Mouse (Mus musculus): ENCODE measurements around the gene Dcxr.

Gene Dcxr

DNA sequence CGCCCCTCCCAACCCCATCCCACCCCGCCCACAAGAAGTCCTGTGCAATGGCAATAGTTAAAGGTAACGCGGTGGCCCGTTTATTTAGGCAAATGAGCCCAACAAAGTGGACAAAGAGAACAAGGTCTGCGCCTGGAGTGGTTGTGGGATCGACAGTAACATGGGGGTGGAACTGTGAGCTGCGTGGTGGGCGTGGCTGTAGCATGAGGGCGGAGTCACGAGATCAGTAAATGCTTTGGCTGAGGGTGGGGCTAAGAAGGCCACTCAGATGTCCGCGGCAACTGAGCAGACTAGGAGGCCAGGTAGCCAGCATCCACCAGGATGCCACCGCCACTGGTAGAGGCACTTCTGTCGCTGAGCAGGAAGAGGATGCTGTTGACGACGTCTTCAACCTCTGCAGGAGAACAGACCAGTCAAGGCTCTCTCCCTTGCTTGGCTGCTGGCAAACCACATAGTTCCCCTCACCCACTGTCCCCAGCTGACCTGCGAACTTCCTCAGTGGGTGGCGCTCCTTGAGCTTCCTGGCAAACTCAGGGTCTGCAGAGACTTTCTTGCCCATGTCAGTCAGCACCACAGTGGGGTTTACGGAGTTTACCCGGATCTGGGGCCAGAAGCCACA lies 2.5 kb upstream of the Dcxr start:
- DNase-seq, result peak; percentile 82

- no peak for DNase-seq
Observed at GRCm38 (mm10) chr11:120728530-120729240, 1.6 kb upstream of the Dcxr start.

GRCm38 (mm10) chr11:120727564-120727963 lies 483 bp upstream of the Dcxr start:
- DNase-seq, result peak in 1 of 2 experiments; percentile 8

- DNase-seq, result no peak
Observed at GRCm38 (mm10) chr11:120726243-120727168, 575 bp downstream of the Dcxr start.

DNA sequence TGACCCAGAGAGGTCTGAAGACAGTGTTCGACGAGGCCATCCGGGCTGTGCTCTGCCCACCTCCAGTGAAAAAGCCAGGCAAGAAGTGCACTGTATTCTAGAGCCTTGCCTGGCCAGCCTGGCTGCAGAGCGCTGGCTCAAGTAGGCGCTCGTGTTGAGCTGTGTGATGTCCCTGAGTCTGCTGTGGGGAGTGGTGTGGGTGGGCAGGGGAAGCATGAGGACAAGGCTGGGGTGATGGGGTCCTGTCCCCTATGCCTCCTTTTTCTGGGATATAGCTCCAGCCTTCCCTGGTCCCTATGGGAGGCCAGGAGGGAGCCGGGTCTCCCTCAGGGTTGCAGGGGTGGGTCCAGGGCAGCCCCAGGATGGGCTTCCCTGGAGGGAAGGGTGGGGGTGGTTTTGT lies 3.6 kb downstream of the Dcxr start:
- peak in 1 of 2 experiments; percentile 30 for DNase-seq

DNA sequence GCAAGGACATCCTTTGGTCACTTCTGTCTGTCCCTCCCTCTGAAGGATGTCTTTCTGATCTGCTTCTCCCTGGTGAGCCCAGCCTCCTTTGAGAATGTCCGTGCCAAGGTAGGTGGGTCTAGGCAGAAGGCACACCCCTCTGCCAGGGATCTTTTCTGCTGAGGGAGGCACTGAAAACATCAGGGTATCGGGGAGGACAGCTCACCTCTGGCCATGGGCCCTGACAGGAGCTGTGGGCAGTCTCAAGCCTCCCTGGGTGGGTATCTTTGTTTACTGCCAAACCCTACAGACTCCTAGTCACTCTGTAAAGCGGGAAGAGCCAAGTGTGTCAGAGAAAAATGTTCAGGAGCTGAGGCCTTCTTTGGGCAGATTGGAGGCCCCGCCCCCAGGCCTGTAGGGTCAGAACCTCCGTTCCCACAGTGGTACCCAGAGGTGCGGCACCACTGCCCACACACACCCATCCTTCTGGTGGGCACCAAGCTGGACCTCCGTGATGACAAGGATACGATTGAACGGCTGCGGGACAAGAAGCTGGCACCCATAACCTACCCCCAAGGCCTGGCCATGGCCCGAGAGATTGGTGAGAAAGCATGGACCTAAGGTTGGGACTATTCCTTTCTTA lies 4.2 kb downstream of the Dcxr start:
- no peak for DNase-seq

GRCm38 (mm10) chr11:120722067-120722630 lies 4.9 kb downstream of the Dcxr start:
- DNase-seq, result no peak

DNA sequence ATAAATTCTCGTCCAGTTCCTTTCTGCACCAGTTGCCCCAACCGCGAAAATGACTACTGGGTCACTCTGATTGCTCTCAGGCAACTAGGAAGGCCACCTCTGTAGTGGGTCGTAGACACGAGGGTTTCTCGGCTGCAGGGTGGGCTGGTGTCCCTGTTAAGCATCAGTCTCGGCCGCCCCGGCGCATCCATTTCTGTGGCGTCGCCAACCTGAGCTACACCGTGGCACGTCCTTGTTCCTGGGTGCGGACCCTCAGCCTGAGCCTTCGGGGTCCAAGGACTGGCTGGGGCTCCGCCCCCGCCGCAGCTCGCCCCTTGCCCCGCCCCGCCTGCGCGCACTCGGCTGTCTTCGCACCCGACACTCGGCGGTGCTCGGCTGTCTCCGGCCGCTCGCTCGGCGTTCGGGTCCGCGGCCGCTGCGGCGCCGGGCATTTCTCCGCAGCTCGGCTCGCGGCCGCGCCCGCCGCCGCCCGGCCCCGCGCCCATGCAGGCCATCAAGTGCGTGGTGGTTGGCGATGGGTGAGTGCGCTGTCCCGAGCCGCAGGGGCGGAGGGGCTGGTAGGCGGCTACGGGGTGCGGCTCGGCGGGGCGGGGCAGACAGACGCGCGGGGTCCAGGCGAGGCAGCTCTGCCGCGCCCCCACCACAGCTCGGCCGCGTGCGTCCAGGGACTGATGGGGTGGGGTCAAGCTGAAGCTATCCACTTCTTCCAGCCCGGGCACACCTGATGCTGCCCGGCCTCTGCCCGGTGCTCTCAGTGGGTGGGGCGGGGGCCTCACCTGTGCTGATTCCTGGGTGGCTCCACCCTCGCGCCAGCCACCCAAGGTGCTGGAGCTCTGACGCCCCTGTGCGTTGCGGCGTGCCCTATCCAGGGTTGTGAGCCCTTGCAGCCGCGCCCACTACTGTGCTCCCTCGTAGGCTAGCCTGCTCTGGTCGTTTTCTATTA lies 5.7 kb downstream of the Dcxr start, which contains the start of gene Rac3:
Gene Rac3 (plus strand): TSS at position 347 of the 943 bp plus-strand sequence.
- DNase-seq, result peak; percentile 77 to 87

- DNase-seq, result peak; percentile 88 to 93
Observed at GRCm38 (mm10) chr11:120720450-120720849, 6.6 kb downstream of the Dcxr start.

DNA sequence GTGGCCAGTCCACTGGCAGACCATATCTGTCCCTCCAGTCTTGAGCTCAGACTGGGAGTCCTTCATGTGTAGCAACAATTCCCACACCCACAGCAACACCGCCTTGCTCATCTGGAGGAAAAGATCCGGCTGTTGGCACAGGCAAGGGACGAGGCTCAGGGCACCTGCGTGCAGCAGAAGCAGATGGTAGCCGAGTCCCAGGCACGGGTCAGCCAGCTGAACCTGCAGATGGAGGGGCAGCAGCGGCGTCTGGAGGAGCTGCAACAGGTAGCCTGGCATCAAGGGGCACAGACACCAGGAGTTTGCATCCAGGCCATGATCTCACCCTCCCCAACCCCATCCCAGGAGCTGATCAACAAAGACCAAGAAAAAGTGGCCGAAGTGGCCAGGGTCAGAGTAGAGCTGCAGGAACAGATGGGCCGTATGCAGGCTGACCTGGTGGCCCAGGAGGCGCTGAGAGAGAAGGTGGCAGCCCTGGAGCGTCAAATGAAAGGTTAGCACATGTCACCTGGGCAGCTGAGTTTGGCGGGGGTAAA lies 7.2 kb downstream of the Dcxr start:
- DNase-seq, result peak in 1 of 2 experiments; percentile 28

GRCm38 (mm10) chr11:120719242-120719641 lies 7.8 kb downstream of the Dcxr start:
- DNase-seq, result peak in 1 of 2 experiments; percentile 24

- no peak for DNase-seq
Observed at GRCm38 (mm10) chr11:120715131-120715530, 11.9 kb downstream of the Dcxr start.

DNA sequence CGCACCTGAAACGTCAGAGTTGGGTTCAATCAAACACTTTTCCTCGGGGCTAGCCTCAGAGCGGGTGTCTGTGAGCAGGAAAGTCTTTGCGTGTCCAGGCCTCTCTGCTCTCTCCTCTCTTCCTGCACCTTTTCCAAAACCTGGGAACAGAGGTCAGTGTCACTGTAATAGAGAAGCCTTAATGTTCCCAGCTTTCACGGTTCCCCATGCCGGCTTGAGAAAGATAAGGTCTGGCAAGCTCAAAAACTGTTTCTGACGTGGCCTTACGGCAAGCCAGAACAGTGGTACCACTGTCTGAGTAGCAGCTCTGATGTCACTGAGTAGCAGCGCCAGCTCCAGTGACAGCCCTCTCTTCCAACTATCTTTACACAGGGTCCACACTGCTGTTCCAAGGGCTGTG lies 12.5 kb downstream of the Dcxr start:
- no peak for DNase-seq

- DNase-seq, result peak; percentile 98
Observed at GRCm38 (mm10) chr11:120713580-120714518, 13.2 kb downstream of the Dcxr start, which contains the start of the genes Cenpx and Lrrc45. Gene Cenpx (minus strand): TSS chr11:120713738. Gene Lrrc45 (plus strand): TSS chr11:120713925.

- peak; percentile 61 to 64 for DNase-seq
Observed at GRCm38 (mm10) chr11:120712771-120713568, 14.1 kb downstream of the Dcxr start.

GRCm38 (mm10) chr11:120711980-120712604 lies 15.0 kb downstream of the Dcxr start:
- no peak for DNase-seq

DNA sequence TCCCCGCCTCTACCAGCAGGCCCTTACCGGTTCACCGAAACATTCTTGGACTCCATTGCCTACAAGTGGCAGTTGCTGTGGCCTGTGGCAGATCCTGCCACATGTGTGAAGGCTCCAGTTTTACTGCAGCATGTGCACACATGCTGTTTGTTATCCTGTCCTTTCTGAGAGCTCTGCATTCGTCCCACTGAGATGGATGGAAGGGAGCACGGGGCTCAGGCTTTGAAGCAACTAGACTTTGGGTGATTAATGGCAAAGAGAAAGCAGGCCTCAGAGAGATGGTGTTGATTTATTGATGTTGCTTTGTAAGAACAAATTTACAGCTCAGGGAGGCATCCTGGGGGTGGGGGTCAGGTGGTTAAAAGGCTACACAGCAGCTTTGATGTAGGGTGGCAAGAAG lies 16.4 kb downstream of the Dcxr start:
- DNase-seq, result no peak

GRCm38 (mm10) chr11:120709551-120709950 lies 17.5 kb downstream of the Dcxr start:
- no peak for DNase-seq
